Mouse (Mus musculus) MEL (cell line): ENCODE data around the gene Pcca.

Experiments used
- BHLHE40 ChIP-seq: IDR thresholded peaks from 2 replicates; pipeline ENCODE4 v1.6.1; 2012; ENCODE audit warnings: low read depth, mild to moderate bottlenecking, inconsistent platforms, low read length, improper control_type of control experiment, borderline replicate concordance
- CTCF ChIP-seq, 3 experiments: IDR thresholded peaks in 2 of 3; conservative IDR thresholded peaks in 1 of 3; 2 replicates each; pipeline ENCODE4 v1.5.1; 2011 to 2012; ENCODE audit warnings: low read length in 3 of 3, low read depth in 2 of 3, mild to moderate bottlenecking in 2 of 3, improper control_type of control experiment in 1 of 3, inconsistent platforms in 1 of 3, mixed read lengths in 1 of 3, moderate library complexity in 1 of 3; ENCODE audit not compliant: control insufficient read depth in 1 of 3, insufficient read depth in 1 of 3, poor library complexity in 1 of 3, severe bottlenecking in 1 of 3
- ELF1 ChIP-seq: IDR thresholded peaks from 2 replicates; pipeline ENCODE4 v1.6.1; 2014; ENCODE audit warnings: low read depth, mild to moderate bottlenecking, inconsistent platforms, low read length, improper control_type of control experiment, moderate library complexity
- EP300 ChIP-seq, 2 experiments: IDR thresholded peaks; 2 replicates each; pipeline ENCODE4 v1.6.1; 2011; ENCODE audit warnings: improper control_type of control experiment in 2 of 2, low read length in 2 of 2, low read depth in 1 of 2, mild to moderate bottlenecking in 1 of 2
- ETS1 ChIP-seq: IDR thresholded peaks from 2 replicates; pipeline ENCODE4 v1.6.1; 2012; ENCODE audit warnings: low read depth, mild to moderate bottlenecking, inconsistent platforms, low read length, improper control_type of control experiment, moderate library complexity
- HCFC1 ChIP-seq: IDR thresholded peaks from 2 replicates; pipeline ENCODE4 v1.6.1; 2012; ENCODE audit warnings: low read depth, mild to moderate bottlenecking, inconsistent platforms, low read length, improper control_type of control experiment, moderate library complexity
- MAZ ChIP-seq: IDR thresholded peaks from 2 replicates; pipeline ENCODE4 v1.6.1; 2012; ENCODE audit warnings: low read depth, mild to moderate bottlenecking, inconsistent platforms, low read length, improper control_type of control experiment
- POLR2AphosphoS5 ChIP-seq: IDR thresholded peaks from 2 replicates; pipeline ENCODE4 v1.6.1; 2012; ENCODE audit warnings: low read depth, borderline replicate concordance, mild to moderate bottlenecking, inconsistent platforms, low read length, moderate library complexity, mixed read lengths
- SIN3A ChIP-seq: IDR thresholded peaks from 2 replicates; pipeline ENCODE4 v1.6.1; 2012; ENCODE audit warnings: low read length, improper control_type of control experiment, inconsistent platforms
- SMC3 ChIP-seq: IDR thresholded peaks from 2 replicates; pipeline ENCODE4 v1.6.1; 2011; ENCODE audit warnings: low read depth, low read length, improper control_type of control experiment
- TCF12 ChIP-seq: IDR thresholded peaks from 2 replicates; pipeline ENCODE4 v1.6.1; 2014; ENCODE audit warnings: low read depth, mild to moderate bottlenecking, inconsistent platforms, low read length, improper control_type of control experiment, moderate library complexity
- ZNF384 ChIP-seq: IDR thresholded peaks from 2 replicates; pipeline ENCODE4 v1.6.1; 2012; ENCODE audit warnings: low read depth, mild to moderate bottlenecking, inconsistent platforms, low read length, improper control_type of control experiment

DNA sequence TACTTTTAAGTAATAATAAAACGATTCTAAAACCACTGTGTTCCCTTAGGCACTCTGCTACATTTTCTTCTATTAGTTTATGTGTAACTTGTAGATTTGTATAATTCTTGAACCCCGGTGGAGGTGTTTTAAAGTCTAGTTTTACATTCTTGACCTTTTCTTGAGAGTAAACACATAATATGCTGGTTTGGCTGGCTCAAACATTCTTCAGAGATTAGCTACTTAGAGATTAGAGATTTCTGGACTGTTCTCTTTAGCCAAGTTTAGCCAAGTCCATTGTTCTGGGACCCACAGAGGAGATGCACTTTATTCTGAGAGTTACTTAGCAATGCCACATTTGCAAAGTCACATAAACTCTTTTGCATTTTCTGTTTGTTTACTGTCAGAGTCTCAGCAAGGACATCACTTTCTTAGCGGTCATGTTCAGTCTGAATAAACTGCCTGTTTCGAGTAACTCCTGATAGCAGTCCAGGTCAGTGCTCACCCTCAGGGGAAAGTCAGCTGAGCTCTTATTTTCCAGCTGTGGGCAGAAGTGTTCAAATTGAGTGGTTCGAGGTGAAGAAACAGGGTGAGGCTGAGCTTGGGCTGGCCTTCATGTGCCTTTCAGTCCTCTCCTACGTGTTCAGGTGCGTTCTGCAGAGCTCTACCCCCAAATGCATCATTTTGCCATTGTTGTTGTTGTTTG is 18.8 kb downstream of the Pcca start:
- TF ChIP-seq SIN3A (no peak), SMC3 (no peak), POLR2AphosphoS5 (no peak), EP300 (IDR thresholded peaks at IDR 0.05; ENCODE audit: low read depth in 1 of 2, low read length in 2 of 2) (no peak), CTCF (IDR thresholded peaks at IDR 0.05 in 2 of 3, conservative IDR thresholded peaks at IDR 0.05 in 1 of 3; ENCODE audit: control insufficient read depth in 1 of 3, insufficient read depth in 1 of 3, low read depth in 2 of 3, low read length in 3 of 3, poor library complexity in 1 of 3, severe bottlenecking in 1 of 3) (no peak), BHLHE40 (no peak), ZNF384 (no peak), ETS1 (no peak), HCFC1 (no peak), MAZ (no peak), TCF12 (no peak), ELF1 (no peak)
